Mouse (Mus musculus) C2C12 (cell line): Measurements from ENCODE around the gene Il20rb.

Source experiments
- CEBPB ChIP-seq: IDR thresholded peaks from one replicate; pipeline ENCODE4 v1.6.1; 2011; ENCODE audit warnings: low read depth, mild to moderate bottlenecking, control low read depth, moderate library complexity
- CTCF ChIP-seq: IDR thresholded peaks from one replicate; pipeline ENCODE4 v1.5.1; 2011; ENCODE audit not compliant: control insufficient read depth, insufficient read depth, insufficient read length
- MAX ChIP-seq: IDR thresholded peaks from one replicate; pipeline ENCODE4 v1.6.1; 2011; ENCODE audit warnings: mild to moderate bottlenecking, control low read depth
- MYOD1 ChIP-seq: IDR thresholded peaks from one replicate; pipeline ENCODE4 v1.6.1; 2011; ENCODE audit warnings: low read depth; ENCODE audit not compliant: control insufficient read depth, insufficient read length
- MYOG ChIP-seq: IDR thresholded peaks from one replicate; pipeline ENCODE4 v1.6.1; 2011; ENCODE audit not compliant: control insufficient read depth, insufficient read length; ENCODE audit errors: extremely low read depth
- USF1 ChIP-seq: IDR thresholded peaks from one replicate; pipeline ENCODE4 v1.6.1; 2011; ENCODE audit warnings: low read depth, mild to moderate bottlenecking, control low read depth, moderate library complexity

DNA sequence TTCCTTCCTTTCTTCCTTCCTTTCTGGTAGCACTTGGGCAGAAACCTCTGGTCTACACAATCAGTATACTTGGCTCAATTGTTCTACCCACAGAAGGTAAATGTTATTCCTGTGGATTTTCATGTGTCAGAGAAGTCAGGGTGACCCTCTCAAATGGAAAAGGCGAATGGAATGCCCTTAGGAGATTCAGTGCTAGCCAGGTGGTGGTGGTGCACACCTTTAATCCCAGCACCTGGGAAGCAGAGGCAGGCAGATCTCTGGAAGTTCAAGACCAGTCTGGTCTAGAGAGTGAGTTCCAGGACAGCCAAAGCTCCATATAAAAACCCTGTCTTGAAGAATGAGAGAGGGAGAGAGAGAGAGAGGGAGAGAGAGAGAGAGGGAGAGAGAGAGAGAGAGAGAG, 16.4 kb downstream of the Il20rb start:
- TF ChIP-seq CTCF (no peak), USF1 (no peak), MYOG (no peak), MAX (no peak), CEBPB (no peak), MYOD1 (no peak)
